Mouse (Mus musculus) testis, adult 2 months (tissue): ENCODE results near the gene Cbl. TPM values are rescaled to one million over a fixed set of nuclear protein-coding genes. Genes with fewer than 3 reads are reported as not detected.

ENCODE experiments used
- H3K27ac ChIP-seq: fragments of 200-500 bp; 2 replicates; pipeline ENCODE4 v1.5.1; 2012; ENCODE audit warnings: low read depth, low read length; ENCODE audit not compliant: control insufficient read depth, insufficient read depth
- H3K27me3 ChIP-seq: fragments of 200-500 bp; 2 replicates; pipeline ENCODE4 v1.6.1; 2012; ENCODE audit warnings: mild to moderate bottlenecking, low read length, moderate library complexity; ENCODE audit not compliant: control insufficient read depth, insufficient read depth
- H3K36me3 ChIP-seq: fragments of 200-500 bp; 2 replicates; pipeline ENCODE4 v1.6.1; 2012; ENCODE audit warnings: mild to moderate bottlenecking, low read length; ENCODE audit not compliant: control insufficient read depth, insufficient read depth
- H3K4me1 ChIP-seq: fragments of 200-500 bp; 2 replicates; pipeline ENCODE4 v1.6.1; 2012; ENCODE audit warnings: low read length; ENCODE audit not compliant: control insufficient read depth, insufficient read depth
- H3K4me3 ChIP-seq: fragments of 200-500 bp; 2 replicates; pipeline ENCODE4 v1.5.1; 2012; ENCODE audit warnings: low read depth, mild to moderate bottlenecking, low read length, moderate library complexity, mixed read lengths; ENCODE audit not compliant: control insufficient read depth
- CTCF ChIP-seq: fragments of 200-500 bp; IDR thresholded peaks from 2 replicates; pipeline ENCODE4 v1.5.1; 2012; ENCODE audit warnings: low read depth, mild to moderate bottlenecking, inconsistent platforms, low read length, moderate library complexity; ENCODE audit not compliant: control insufficient read depth, insufficient read depth, insufficient replicate concordance
- POLR2A ChIP-seq: fragments of 200-500 bp; IDR thresholded peaks from 2 replicates; pipeline ENCODE4 v1.6.1; 2012; ENCODE audit warnings: low read depth, mild to moderate bottlenecking, inconsistent platforms, low read length, moderate library complexity; ENCODE audit not compliant: control insufficient read depth
- polyA plus RNA-seq: library from polyadenylated mRNA; depleted of rRNA; stranded (reverse); fragments of >200 nt; gene quantifications from 2 replicates; pipeline ENCODE4 v1.2.3, GENCODE M21; 2012; rRNA removed

Gene Cbl
- 45.5 and 47.9 TPM in 2 replicates for polyA plus RNA-seq

- peak; percentile 55 for TF ChIP-seq POLR2A
- TF ChIP-seq CTCF: peak; percentile 96
- Histone ChIP-seq H3K27ac (peak within 1 kb of the TSS; percentile 97), H3K36me3 (peaks cover 1% of the 10 kb centered on the region; the same call in 1 of the 2 replicates), H3K4me3 (peak within 1 kb of the TSS; percentile 94), H3K4me1 (peaks cover 10% of the 10 kb centered on the region), H3K27me3 (no peaks in the 10 kb centered on the region)
Measured at GRCm38 (mm10) chr9:44233802-44234478, at the start of gene Cbl. Gene Cbl, minus strand, starts transcription at chr9:44234049.

DNA sequence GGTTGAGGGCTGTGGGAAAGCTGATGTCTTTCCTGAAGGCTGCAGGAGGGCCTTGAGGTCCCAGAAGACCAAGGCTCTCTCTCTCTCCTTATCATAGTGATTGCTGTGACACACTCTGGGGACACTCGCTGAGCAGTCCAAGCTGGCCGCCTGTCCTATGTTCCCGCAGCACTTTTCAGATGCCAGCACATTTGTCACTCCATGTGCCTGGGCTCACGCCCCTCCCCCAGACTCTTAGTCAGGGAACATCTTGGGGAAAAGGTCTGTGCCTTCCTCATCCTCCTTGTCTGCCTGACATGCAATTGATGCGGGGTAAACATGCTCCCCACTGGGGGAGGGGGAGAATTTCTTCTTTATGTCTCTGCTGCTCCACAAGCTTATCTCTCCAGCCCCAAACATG lies 49.3 kb upstream of the Cbl start:
- no peak for TF ChIP-seq POLR2A
- TF ChIP-seq CTCF: no peak
- Histone ChIP-seq H3K36me3 (no peaks in the 10 kb centered on the region), H3K27ac (no peak overlapping the region), H3K4me3 (no peak overlapping the region), H3K27me3 (peaks cover 8% of the 10 kb centered on the region), H3K4me1 (peaks cover 13% of the 10 kb centered on the region)

- TF ChIP-seq CTCF (no peak), POLR2A (no peak)
- H3K4me1 ChIP-seq: peaks cover 15% of the 10 kb centered on the region
- no peak overlapping the region for H3K27ac ChIP-seq
- H3K36me3 ChIP-seq: no peaks in the 10 kb centered on the region
- no peak overlapping the region for H3K4me3 ChIP-seq
- H3K27me3 ChIP-seq: no peaks in the 10 kb centered on the region
Measured at GRCm38 (mm10) chr9:44269973-44270372, 36.1 kb upstream of the Cbl start.

DNA sequence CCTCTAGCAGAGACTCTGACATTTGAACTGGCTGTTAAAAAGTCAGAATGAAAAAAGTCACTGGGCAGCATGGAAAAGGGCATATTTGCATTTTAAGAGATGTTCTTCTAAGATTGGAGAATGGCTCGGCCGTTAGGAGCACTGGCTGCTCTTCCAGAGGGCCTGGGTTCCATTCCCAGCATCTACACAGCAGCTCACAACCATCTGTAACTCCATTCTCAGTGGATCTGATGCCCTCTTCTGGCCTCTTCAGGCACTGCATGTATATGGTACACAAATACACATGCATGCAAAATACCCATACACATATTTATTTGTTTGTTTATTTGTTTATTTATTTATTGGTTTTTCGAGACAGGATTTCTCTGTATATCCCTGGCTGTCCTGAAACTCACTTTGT lies 35.2 kb upstream of the Cbl start:
- Histone ChIP-seq H3K4me3 (no peak overlapping the region), H3K27me3 (no peaks in the 10 kb centered on the region), H3K27ac (no peak overlapping the region), H3K36me3 (no peaks in the 10 kb centered on the region), H3K4me1 (peaks cover 15% of the 10 kb centered on the region)
- TF ChIP-seq POLR2A: no peak
- TF ChIP-seq CTCF: peak; percentile 31; the same call in 1 of the 2 replicates

DNA sequence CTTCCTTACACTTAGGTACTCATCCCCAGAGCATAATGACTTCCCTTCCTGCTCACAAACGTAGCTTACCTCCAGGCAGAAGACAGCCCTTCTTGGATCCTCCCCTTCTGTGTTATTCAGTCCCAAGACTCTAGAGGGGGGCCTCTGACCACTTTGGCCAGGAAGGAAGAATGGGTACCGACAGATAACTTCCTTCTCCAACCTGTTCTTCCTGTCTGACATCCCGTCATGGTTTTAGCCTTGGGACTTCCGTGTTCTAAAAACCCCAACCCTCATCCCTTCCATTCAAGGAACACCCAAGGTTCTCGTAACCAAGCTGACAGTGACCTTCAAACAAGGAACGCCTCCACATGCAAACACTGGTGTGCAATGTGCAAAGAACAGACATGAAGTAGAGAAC lies 34.6 kb upstream of the Cbl start, which contains the start of gene Nlrx1:
Gene Nlrx1, minus strand, starts transcription at position 168 of the 400 bp plus-strand sequence.
- Histone ChIP-seq H3K27ac (peak within 1 kb of the TSS; percentile 69), H3K4me1 (peaks cover 21% of the 10 kb centered on the region), H3K36me3 (no peaks in the 10 kb centered on the region), H3K27me3 (no peaks in the 10 kb centered on the region), H3K4me3 (peak within 1 kb of the TSS; percentile 79)
- no peak for TF ChIP-seq CTCF
- no peak for TF ChIP-seq POLR2A

- TF ChIP-seq CTCF (peak; percentile 54; the same call in 1 of the 2 replicates), POLR2A (0 out of 2 replicates have a peak, but pooled peaks have one; percentile 25)
- H3K27me3 ChIP-seq: no peaks in the 10 kb centered on the region
- peaks cover 22% of the 10 kb centered on the region for H3K4me1 ChIP-seq
- H3K36me3 ChIP-seq: no peaks in the 10 kb centered on the region
- peak overlapping the region; percentile 69 for H3K27ac ChIP-seq
- peak overlapping the region; percentile 79 for H3K4me3 ChIP-seq
Measured at GRCm38 (mm10) chr9:44268027-44268360, 34.1 kb upstream of the Cbl start.

GRCm38 (mm10) chr9:44267319-44268026 lies 33.6 kb upstream of the Cbl start:
- no peak for TF ChIP-seq POLR2A
- TF ChIP-seq CTCF: no peak
- H3K4me1 ChIP-seq: peaks cover 22% of the 10 kb centered on the region
- H3K4me3 ChIP-seq: peak overlapping the region; percentile 79
- no peaks in the 10 kb centered on the region for H3K27me3 ChIP-seq
- no peaks in the 10 kb centered on the region for H3K36me3 ChIP-seq
- H3K27ac ChIP-seq: peak overlapping the region; percentile 69
